Mouse (Mus musculus) cerebellum, adult 2 months (tissue): ENCODE measurements around the gene She. TPM values are rescaled to one million over a fixed set of nuclear protein-coding genes. Genes with fewer than 3 reads are reported as not detected.

Experiments used
- DNase-seq, 2 experiments: peaks; one replicate each; pipeline ENCODE4 v3.0.0; 2021
- H3K27ac ChIP-seq: fragments of 200-500 bp; 2 replicates; pipeline ENCODE4 v1.5.1; 2012; ENCODE audit warnings: low read length, control low read depth, inconsistent platforms; ENCODE audit not compliant: insufficient read depth
- H3K27me3 ChIP-seq: fragments of 200-500 bp; 2 replicates; pipeline ENCODE4 v1.6.1; 2012; ENCODE audit warnings: inconsistent platforms, mild to moderate bottlenecking, low read length, moderate library complexity; ENCODE audit not compliant: control insufficient read depth, insufficient read depth
- H3K4me1 ChIP-seq: fragments of 200-500 bp; 2 replicates; pipeline ENCODE4 v1.6.1; 2011; ENCODE audit warnings: low read length; ENCODE audit not compliant: control insufficient read depth, insufficient read depth
- H3K4me3 ChIP-seq: fragments of 200-500 bp; replicated peaks from 2 replicates; pipeline ENCODE3; 2011; ENCODE audit warnings: mild to moderate bottlenecking, low read depth, low read length, control low read depth; ENCODE audit not compliant: insufficient read depth
- CTCF ChIP-seq: fragments of 200-500 bp; IDR thresholded peaks from 2 replicates; pipeline ENCODE4 v1.5.1; 2011; ENCODE audit warnings: low read depth, mild to moderate bottlenecking, control low read depth, low read length, moderate library complexity, borderline replicate concordance; ENCODE audit not compliant: insufficient read depth
- POLR2A ChIP-seq: fragments of 200-500 bp; IDR thresholded peaks from 2 replicates; pipeline ENCODE4 v1.6.1; 2011; ENCODE audit warnings: low read length, control low read depth, borderline replicate concordance; ENCODE audit not compliant: insufficient read depth
- WGBS: fragments of 180-500 bp; shearing (Covaris S2); methylation state at CpG from one replicate; pipeline ENCODE4 v1.1.7; 2018; 5-methylcytosine and 5-hydroxymethylcytosine counted together
- polyA plus RNA-seq: library from polyadenylated mRNA; depleted of rRNA; stranded (reverse); fragments of >200 nt; gene quantifications from 2 replicates; pipeline ENCODE4 v1.2.3, GENCODE M21; 2012

The She gene
- polyA plus RNA-seq, 1 experiment: 1.9 TPM

DNA sequence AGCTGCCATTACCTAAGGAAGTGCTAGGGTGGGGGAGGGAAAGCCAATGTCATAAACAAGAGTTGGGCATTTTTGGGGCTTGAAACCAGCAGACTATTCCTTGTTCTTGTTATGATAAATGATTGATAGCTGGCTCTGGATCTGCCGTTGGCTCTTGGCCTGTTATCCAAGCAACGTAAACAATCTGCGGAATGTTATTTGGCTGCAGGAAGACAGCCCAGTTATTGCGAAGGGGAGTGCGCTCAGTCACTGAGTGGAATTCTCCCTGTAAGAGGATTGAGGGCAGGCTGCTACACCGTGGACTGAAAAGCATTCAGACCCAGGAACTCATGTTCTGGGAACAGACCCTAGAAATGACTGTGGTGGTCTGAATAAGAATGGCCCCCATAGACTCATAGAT lies 41.5 kb downstream of the She start:
- no peak overlapping the region for H3K27ac ChIP-seq
- no peak for DNase-seq
- H3K4me1 ChIP-seq: peaks cover 11% of the 10 kb centered on the region
- 49% methylated on average over 6 of the region's 6 CpGs for WGBS
- no peak for TF ChIP-seq POLR2A
- no peak for TF ChIP-seq CTCF
- H3K27me3 ChIP-seq: no peaks in the 10 kb centered on the region
- no peak overlapping the region for H3K4me3 ChIP-seq

DNA sequence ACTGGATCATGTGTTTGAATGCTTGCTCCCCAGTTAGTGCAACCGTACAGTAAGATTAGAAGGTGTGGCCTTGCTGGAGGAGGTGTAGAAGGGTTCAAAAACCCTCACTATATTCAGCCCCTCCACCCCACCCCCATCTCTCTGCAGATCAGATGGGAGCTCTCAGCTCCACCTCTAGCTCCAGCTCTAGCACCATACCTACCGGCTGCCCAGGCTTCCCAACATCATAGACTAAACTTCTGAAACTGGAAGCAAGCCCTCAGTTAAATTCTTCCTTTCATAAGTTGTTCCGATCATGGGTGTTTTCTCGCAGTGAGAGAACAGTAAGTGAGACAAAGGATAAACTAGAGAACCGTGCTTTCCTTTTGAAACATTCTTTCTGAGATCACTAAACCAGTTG lies 42.9 kb downstream of the She start:
- H3K4me1 ChIP-seq: peaks cover 22% of the 10 kb centered on the region
- TF ChIP-seq CTCF (no peak), POLR2A (no peak)
- no peaks in the 10 kb centered on the region for H3K27me3 ChIP-seq
- no peak overlapping the region for H3K4me3 ChIP-seq
- WGBS: 90% methylated on average over 5 of the region's 5 CpGs
- DNase-seq: no peak
- H3K27ac ChIP-seq: no peak overlapping the region

DNA sequence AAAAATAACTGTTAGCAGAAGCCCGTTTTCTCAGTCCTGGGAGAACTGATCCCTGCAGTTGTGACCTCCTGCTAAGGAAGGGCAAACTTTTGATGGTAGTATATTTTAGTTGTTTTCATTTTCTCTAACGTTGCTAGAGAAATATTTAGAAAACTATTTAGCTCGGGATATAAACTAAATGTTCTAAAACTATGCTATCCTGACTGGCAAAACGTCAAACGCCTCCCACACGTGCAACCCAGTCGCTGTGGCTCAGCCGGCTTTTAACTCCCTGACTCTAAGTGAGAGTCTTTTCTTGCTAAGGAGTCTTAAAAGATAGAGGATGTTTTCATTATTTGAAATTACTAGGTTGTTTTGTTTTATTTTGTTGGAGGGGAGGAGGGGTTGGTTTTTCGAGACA lies 43.9 kb downstream of the She start:
- WGBS: 88% methylated on average over 9 of the region's 9 CpGs
- no peak overlapping the region for H3K4me3 ChIP-seq
- no peak for TF ChIP-seq CTCF
- no peak for TF ChIP-seq POLR2A
- H3K4me1 ChIP-seq: peaks cover 22% of the 10 kb centered on the region
- no peaks in the 10 kb centered on the region for H3K27me3 ChIP-seq
- no peak overlapping the region for H3K27ac ChIP-seq
- no peak for DNase-seq

DNA sequence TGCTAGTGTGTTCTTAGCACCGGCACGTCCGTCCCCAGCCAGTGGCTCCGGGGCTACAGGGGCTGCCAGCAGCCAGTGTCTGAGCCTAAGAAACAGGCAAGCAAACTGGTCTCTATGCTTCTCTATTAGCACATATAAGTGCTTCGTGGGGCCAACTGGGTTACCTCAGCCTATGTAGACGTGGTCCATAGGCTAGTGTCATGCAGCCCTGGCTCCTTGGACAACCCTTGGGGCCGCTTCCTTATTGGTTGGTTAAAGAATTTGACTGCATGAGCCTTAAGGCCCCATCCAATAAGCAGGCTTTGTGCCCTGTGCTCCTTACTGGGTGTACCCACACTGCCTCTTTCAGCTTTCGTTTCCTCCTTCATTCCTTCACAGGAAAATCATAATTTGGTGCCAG lies 44.6 kb downstream of the She start:
- TF ChIP-seq POLR2A: no peak
- no peak for TF ChIP-seq CTCF
- Histone ChIP-seq H3K27ac (no peak overlapping the region), H3K4me1 (peaks cover 22% of the 10 kb centered on the region), H3K27me3 (no peaks in the 10 kb centered on the region), H3K4me3 (no peak overlapping the region)
- 84% methylated on average over 8 of the region's 8 CpGs for WGBS
- no peak for DNase-seq

DNA sequence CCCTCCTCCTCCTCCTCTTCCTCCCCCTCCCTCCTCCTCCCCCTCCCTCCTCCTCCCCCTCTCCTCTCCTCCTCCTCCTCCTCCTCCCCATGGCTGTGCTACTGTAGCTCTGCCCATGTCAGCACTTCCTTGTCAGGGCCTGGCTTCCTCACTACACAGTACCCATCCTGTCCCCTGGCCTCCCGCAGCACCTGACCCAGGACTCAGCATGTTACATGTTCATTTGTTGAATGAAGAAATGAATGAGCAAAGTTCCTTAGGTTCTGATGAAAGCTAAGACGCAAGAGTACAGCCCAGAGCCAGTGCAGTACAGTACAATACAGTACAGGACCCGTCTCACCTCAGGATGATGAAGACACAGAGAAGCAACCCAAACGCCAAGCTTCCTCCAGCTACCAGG lies 45.3 kb downstream of the She start:
- H3K27ac ChIP-seq: no peak overlapping the region
- no peaks in the 10 kb centered on the region for H3K27me3 ChIP-seq
- WGBS: 74% methylated on average over 4 of the region's 4 CpGs
- TF ChIP-seq POLR2A (no peak), CTCF (no peak)
- H3K4me3 ChIP-seq: no peak overlapping the region
- H3K4me1 ChIP-seq: peaks cover 22% of the 10 kb centered on the region
- no peak for DNase-seq

DNA sequence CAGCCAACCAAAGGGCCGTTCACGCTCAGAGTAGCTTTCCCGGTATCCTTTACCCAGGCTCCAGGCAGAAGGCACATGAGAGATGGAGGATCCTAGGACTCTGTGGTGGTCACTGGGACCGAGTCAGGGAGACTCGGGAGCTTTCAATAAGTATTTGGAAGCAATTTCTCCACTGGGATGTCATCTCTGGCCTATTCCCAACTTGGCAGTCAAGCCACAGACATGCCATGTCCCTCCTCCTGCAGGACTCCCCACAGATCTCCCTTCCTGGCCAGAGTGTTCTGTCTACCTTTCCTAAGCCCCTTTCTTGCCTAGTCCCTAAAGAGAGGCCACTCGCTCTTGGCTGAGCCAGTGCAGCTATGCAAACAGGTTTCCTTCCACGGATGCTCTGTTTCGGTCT lies 46.0 kb downstream of the She start:
- WGBS: 18% methylated on average over 8 of the region's 8 CpGs
- peaks cover 22% of the 10 kb centered on the region for H3K4me1 ChIP-seq
- peak; percentile 28 to 31 for DNase-seq
- H3K27ac ChIP-seq: no peak overlapping the region
- peak overlapping the region; percentile 23 for H3K4me3 ChIP-seq
- no peaks in the 10 kb centered on the region for H3K27me3 ChIP-seq
- TF ChIP-seq POLR2A: no peak
- no peak for TF ChIP-seq CTCF

DNA sequence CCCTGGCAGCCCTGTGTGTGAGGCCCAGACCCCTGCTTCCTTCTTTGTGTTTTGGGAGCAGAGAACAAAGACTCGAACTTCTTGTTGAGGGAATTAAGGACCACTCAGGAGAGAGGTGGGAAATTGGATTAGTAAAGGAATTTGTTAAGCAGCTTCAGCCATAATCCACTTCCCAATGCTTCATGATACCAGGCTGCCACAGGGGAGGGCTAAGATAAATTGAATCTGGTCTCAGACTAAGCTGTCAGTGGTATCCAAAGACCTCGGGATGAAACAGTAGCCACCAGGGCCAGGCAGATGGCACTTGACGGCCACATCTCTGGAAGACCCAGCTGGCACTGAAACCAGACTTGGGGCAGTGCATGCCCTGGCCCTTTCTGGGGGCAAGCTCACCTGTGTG lies 47.3 kb downstream of the She start:
- WGBS: 56% methylated on average over 3 of the region's 3 CpGs
- no peak overlapping the region for H3K4me3 ChIP-seq
- H3K27ac ChIP-seq: no peak overlapping the region
- no peak for TF ChIP-seq POLR2A
- TF ChIP-seq CTCF: no peak
- no peak for DNase-seq
- H3K27me3 ChIP-seq: no peaks in the 10 kb centered on the region
- H3K4me1 ChIP-seq: peaks cover 28% of the 10 kb centered on the region

DNA sequence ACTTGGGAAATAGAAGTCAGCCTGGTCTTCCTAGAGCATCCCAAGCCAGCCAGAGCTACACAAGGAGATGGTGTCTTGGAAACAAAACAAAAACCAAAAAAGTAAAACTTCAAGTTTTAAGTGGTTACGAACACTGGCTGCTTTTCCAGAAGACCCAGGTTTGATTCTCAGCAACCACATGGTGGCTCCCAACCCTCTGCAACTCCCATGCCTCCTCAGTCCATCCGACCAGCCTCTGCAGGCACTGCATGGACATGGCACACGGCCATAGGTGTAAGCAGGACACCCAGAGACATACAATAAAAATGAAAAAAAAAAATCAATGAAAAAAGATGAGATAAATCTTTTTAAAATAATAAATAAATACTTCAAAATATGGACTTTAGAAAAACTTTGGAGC lies 48.2 kb downstream of the She start:
- no peaks in the 10 kb centered on the region for H3K27me3 ChIP-seq
- H3K4me1 ChIP-seq: peaks cover 28% of the 10 kb centered on the region
- no peak overlapping the region for H3K27ac ChIP-seq
- no peak for DNase-seq
- 67% methylated on average over 3 of the region's 3 CpGs for WGBS
- H3K4me3 ChIP-seq: no peak overlapping the region
- TF ChIP-seq CTCF (no peak), POLR2A (no peak)
